Mouse (Mus musculus): ENCODE measurements around the gene Zfp275. TPM values are rescaled to one million over a fixed set of nuclear protein-coding genes. Genes with fewer than 3 reads are reported as not detected.

Zfp275 gene
- polyA plus RNA-seq (2012; rRNA removed; ENCODE audit: low replicate concordance), result 0.88 and 2.4 TPM in 2 replicates

DNA sequence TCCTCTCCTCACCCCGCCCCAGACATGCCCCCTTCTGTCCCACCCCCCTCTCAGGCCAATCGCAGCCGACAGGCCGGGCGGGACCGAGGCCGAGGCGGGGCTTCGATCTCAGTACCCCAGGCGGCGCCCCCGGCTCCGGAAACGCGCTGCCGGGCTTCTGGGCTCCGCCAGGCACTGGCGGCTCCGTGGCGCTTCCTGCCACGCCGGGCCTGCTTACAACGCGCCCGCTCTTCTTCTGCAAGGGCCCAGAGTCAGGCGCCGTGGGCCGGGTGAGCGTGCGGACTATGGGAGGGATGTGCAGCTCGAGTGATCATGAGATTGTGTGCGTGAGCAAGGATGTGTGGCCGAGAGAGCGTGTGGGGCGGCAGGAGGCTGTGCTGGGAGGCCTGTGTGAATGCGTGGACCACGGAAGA lies at the start of gene Zfp275:
TSS of gene Zfp275 (plus strand) at position 139 of the 413 bp plus-strand sequence.

DNA sequence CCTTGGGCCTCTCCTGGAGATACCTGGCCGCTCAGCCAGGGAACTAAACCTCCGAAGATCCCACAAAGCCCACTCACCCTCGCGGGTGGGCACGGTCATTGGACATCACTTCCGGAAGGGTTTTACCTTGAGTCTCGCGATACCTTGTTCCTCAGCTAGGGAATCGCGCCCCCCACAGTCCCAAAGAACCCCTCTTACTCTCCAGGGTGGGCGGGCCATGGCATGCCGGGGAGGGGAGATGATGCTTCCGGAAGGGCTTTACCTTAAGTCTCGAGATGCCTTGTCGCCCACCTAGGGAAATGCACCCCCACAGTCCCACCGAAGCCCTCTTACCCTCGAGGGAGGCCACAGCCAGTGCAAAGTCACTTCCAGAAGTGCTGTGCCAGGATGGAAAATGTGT lies 49.5 kb upstream of the Zfp275 start, which contains the start of the genes Xlr5a and Xlr5c:
TSS of gene Xlr5a (minus strand) at position 101 of the 400 bp plus-strand sequence.
TSS of gene Xlr5c (minus strand) at position 101 of the 400 bp plus-strand sequence.

DNA sequence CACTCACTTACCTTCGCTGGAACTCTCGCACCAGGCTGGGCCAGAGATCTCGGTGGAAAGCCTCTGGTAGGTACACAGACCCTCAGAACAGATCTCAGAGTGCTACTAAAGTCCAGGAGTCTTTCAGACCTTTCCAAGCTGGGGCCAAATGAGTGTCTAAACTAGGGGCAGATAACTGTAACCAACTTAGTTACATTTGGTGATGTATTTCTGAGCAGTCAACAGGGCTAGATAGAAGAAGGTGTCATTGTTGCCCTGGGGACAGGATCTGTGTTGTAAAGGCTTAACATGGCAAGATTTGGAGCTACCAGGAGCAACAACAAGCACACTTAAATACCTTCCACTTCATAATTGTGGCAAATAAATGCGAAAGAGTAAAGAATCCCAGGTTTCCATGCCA lies 5.7 kb upstream of the Zfp275 start, which contains the start of gene Gm45015:
TSS of gene Gm45015 (minus strand) at position 101 of the 400 bp plus-strand sequence.

DNA sequence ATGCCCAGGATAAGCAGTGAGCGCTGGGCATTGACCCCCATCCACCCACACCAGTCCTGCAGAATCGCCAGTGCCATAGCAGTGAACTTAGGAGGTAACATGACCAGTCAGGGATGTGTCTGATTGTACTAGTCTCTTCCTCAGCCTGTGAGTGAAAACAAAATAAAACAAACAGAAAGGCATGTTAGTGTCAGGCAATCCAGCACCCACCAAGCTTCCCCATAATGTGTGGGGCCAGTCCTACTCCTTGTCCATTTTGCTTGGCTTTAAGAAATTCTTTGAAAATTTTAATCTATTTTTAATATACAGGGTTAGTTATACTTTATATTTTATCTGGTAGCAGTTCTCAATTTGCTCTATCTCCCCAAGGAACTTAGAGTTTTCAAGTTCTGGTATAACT lies 56.2 kb downstream of the Zfp275 start, which contains the start of gene Gm18336:
TSS of gene Gm18336 (minus strand) at position 101 of the 400 bp plus-strand sequence.

Other genes starting within 250 kb of the Zfp275 start
- 0.16 TPM in 1 of 2 replicates, not detected in the other for gene Xlr3a, start 245.5 kb upstream of the Zfp275 start, polyA plus RNA-seq (2012; rRNA removed; ENCODE audit: low replicate concordance)
- gene Gm14685, start 225.6 kb upstream of the Zfp275 start, polyA plus RNA-seq (2012; rRNA removed; ENCODE audit: low replicate concordance), result 0.05 TPM in 1 of 2 replicates, not detected in the other
- not detected in 2 replicates for gene Xlr5b, start 193.8 kb upstream of the Zfp275 start, polyA plus RNA-seq (2012; rRNA removed; ENCODE audit: low replicate concordance)
- not detected in 2 replicates for gene DXBay18, start 193.2 kb upstream of the Zfp275 start, polyA plus RNA-seq (2012; rRNA removed; ENCODE audit: low replicate concordance)
- gene Spin2d, start 165.6 kb upstream of the Zfp275 start, polyA plus RNA-seq (2012; rRNA removed; ENCODE audit: low replicate concordance), result not detected in 2 replicates
- gene Xlr3b, start 150.4 kb upstream of the Zfp275 start, polyA plus RNA-seq (2012; rRNA removed; ENCODE audit: low replicate concordance), result 0.11 TPM in 1 of 2 replicates, not detected in the other
- not detected in 2 replicates for gene Xlr4b, start 128.3 kb upstream of the Zfp275 start, polyA plus RNA-seq (2012; rRNA removed; ENCODE audit: low replicate concordance)
- 24.9 and 39.6 TPM in 2 replicates for gene F8a, start 114.3 kb upstream of the Zfp275 start, polyA plus RNA-seq (2012; rRNA removed; ENCODE audit: low replicate concordance)
- not detected in 2 replicates for gene Xlr4c, start 99.5 kb upstream of the Zfp275 start, polyA plus RNA-seq (2012; rRNA removed; ENCODE audit: low replicate concordance)
- gene Xlr3c, start 77.2 kb upstream of the Zfp275 start, polyA plus RNA-seq (2012; rRNA removed; ENCODE audit: low replicate concordance), result not detected in 2 replicates
- not detected in 2 replicates for gene Xlr5a, start 49.6 kb upstream of the Zfp275 start, polyA plus RNA-seq (2012; rRNA removed; ENCODE audit: low replicate concordance)
- gene Xlr5c, start 49.6 kb upstream of the Zfp275 start, polyA plus RNA-seq (2012; rRNA removed; ENCODE audit: low replicate concordance), result not detected in 2 replicates
- gene Gm45015, start 5.8 kb upstream of the Zfp275 start, polyA plus RNA-seq (2012; rRNA removed; ENCODE audit: low replicate concordance), result not detected in 2 replicates
- gene Gm18336, start 56.1 kb downstream of the Zfp275 start, polyA plus RNA-seq (2012; rRNA removed; ENCODE audit: low replicate concordance), result not detected in 2 replicates
- 1.3 and 1.6 TPM in 2 replicates for gene Zfp92, start 68.5 kb downstream of the Zfp275 start, polyA plus RNA-seq (2012; rRNA removed; ENCODE audit: low replicate concordance)
- gene Trex2, start 92.7 kb downstream of the Zfp275 start, polyA plus RNA-seq (2012; rRNA removed; ENCODE audit: low replicate concordance), result 4.7 TPM in 2 replicates
- gene Haus7, start 116.4 kb downstream of the Zfp275 start, polyA plus RNA-seq (2012; rRNA removed; ENCODE audit: low replicate concordance), result 9.4 TPM in 2 replicates
- gene Bgn, start 141.0 kb downstream of the Zfp275 start, polyA plus RNA-seq (2012; rRNA removed; ENCODE audit: low replicate concordance), result 80.9 and 92.9 TPM in 2 replicates
- 0.09 and 0.11 TPM in 2 replicates for gene Atp2b3, start 160.5 kb downstream of the Zfp275 start, polyA plus RNA-seq (2012; rRNA removed; ENCODE audit: low replicate concordance)